Mouse (Mus musculus) urinary bladder, postnatal 36 days (tissue): ENCODE results near the gene Gm10057.
"Not testable (repeated sequence)": the region's sequence is repeated elsewhere in the genome, so short reads cannot be mapped to it uniquely, and the experiment has no call there.

Source experiments
- DNase-seq, 2 experiments: peaks; one replicate each; pipeline ENCODE4 v3.0.0; 2022; ENCODE audit warnings: low spot score in 2 of 2, mixed read lengths in 1 of 2

The Gm10057 gene

DNA sequence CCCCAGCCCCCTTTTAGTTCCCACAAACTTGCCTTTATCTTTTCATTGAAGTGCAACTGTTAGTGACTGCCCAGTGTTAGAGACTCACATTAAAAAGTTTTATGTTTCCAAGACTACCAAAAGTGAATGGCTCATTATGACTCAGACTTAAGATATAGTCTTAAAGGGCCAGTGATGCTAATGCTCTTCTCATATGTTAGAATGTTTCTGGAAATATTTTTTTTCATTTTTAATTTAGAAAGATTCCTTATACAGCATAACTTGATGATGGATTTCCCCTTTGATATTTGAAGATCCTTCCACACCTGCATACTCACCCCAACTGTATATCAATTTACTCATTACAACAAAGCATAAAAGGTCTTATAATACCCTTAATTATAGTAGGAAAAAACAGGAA lies at the start of gene Gm10057:
Gene Gm10057, minus strand, starts transcription at position 101 of the 400 bp plus-strand sequence.
- not testable (repeated sequence) for DNase-seq

DNA sequence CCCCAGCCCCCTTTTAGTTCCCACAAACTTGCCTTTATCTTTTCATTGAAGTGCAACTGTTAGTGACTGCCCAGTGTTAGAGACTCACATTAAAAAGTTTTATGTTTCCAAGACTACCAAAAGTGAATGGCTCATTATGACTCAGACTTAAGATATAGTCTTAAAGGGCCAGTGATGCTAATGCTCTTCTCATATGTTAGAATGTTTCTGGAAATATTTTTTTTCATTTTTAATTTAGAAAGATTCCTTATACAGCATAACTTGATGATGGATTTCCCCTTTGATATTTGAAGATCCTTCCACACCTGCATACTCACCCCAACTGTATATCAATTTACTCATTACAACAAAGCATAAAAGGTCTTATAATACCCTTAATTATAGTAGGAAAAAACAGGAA lies 21.1 kb downstream of the Gm10057 start, which contains the start of gene 4921511M17Rik:
Gene 4921511M17Rik, minus strand, starts transcription at position 101 of the 400 bp plus-strand sequence.
- not testable (repeated sequence) for DNase-seq

DNA sequence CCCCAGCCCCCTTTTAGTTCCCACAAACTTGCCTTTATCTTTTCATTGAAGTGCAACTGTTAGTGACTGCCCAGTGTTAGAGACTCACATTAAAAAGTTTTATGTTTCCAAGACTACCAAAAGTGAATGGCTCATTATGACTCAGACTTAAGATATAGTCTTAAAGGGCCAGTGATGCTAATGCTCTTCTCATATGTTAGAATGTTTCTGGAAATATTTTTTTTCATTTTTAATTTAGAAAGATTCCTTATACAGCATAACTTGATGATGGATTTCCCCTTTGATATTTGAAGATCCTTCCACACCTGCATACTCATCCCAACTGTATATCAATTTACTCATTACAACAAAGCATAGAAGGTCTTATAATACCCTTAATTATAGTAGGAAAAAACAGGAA lies 42.3 kb downstream of the Gm10057 start, which contains the start of gene Samt1:
Gene Samt1, minus strand, starts transcription at position 101 of the 400 bp plus-strand sequence.
- DNase-seq, result not testable (repeated sequence)
